Mouse (Mus musculus) lung, adult 2 months (tissue): Measurements from ENCODE around the gene Sytl4. TPM values are rescaled to one million over a fixed set of nuclear protein-coding genes. Genes with fewer than 3 reads are reported as not detected.

Source experiments
- DNase-seq: peaks from one replicate; pipeline ENCODE4 v3.0.0; 2022
- H3K4me1 ChIP-seq: fragments of 200-500 bp; 2 replicates; pipeline ENCODE4 v1.6.1; 2011; ENCODE audit warnings: low read length; ENCODE audit not compliant: control insufficient read depth, insufficient read depth
- H3K4me3 ChIP-seq: fragments of 200-500 bp; replicated peaks from 2 replicates; pipeline ENCODE3; 2011; ENCODE audit warnings: low read depth, mild to moderate bottlenecking, control low read depth, low read length; ENCODE audit errors: extremely low read depth
- CTCF ChIP-seq: fragments of 200-500 bp; IDR thresholded peaks from 2 replicates; pipeline ENCODE4 v1.5.1; 2011; ENCODE audit warnings: mild to moderate bottlenecking, low read length, control low read depth; ENCODE audit not compliant: insufficient read depth
- POLR2A ChIP-seq: fragments of 200-500 bp; IDR thresholded peaks from 2 replicates; pipeline ENCODE4 v1.6.1; 2011; ENCODE audit warnings: low read depth, mild to moderate bottlenecking, control low read depth, low read length, borderline replicate concordance; ENCODE audit errors: extremely low read depth
- WGBS: fragments of 180-500 bp; shearing (Covaris S2); methylation state at CpG from one replicate; pipeline ENCODE4 v1.1.7; 2018; 5-methylcytosine and 5-hydroxymethylcytosine counted together
- polyA plus RNA-seq: library from polyadenylated mRNA; depleted of rRNA; stranded (reverse); fragments of >200 nt; gene quantifications from 2 replicates; pipeline ENCODE4 v1.2.3, GENCODE M21; 2012; rRNA removed

Sytl4 gene
- polyA plus RNA-seq: 0.81 and 1.8 TPM in 2 replicates

- Histone ChIP-seq H3K4me3 (peak within 1 kb of the TSS; percentile 75), H3K4me1 (no peaks in the 10 kb centered on the region)
- peak; percentile 11 for DNase-seq
- TF ChIP-seq POLR2A (no peak), CTCF (no peak)
- 25% methylated on average over 29 of the region's 29 CpGs for WGBS
Measured at GRCm38 (mm10) chrX:133981231-133982002, at the start of gene Sytl4. TSS of gene Sytl4 (minus strand) at chrX:133981812.

DNA sequence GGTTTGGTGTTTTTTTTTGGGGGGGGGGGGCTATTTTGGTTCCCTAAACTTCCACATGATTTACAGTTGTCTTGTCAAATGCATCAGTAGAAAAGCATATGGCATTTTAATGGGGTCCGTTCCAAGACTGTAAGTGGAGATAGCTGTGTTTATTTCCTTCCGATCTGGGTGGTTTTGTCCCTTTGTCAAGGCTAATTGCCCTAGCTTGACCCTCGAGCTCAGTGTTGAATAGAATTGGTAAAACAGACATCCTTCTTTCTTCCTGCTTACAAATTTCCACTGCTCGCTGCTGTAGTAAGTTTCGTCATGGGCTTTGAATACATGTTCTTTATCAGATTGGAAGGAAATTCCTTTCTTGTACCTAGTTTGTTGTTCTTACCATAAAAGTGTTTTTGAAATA, 39.1 kb upstream of the Sytl4 start:
- no peak for TF ChIP-seq CTCF
- TF ChIP-seq POLR2A: no peak
- no peaks in the 10 kb centered on the region for H3K4me1 ChIP-seq
- no peak for DNase-seq
- no peak overlapping the region for H3K4me3 ChIP-seq
- WGBS: 42% methylated on average over 5 of the region's 5 CpGs

DNA sequence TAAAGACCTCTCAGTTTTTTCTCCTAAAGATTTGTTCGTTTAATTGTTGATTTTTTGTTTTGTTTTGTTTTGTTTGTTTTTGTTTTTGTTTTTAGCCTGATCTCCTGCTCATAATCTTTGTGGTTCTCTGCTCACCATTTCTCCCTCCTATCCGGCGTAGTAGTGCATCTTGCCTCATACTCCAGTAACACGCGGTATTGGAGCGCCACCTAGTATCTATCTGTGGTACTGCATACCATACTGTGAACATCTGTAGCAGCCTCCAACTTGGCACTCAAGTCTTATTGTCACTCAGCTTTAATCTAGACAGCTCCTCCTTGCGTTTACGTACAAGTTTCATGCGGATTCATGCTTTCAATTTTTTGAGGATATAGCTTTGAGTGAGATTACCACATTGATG, 37.4 kb upstream of the Sytl4 start:
- no peak overlapping the region for H3K4me3 ChIP-seq
- no peaks in the 10 kb centered on the region for H3K4me1 ChIP-seq
- 19% methylated on average over 9 of the region's 9 CpGs for WGBS
- DNase-seq: peak; percentile 35
- TF ChIP-seq CTCF (peak; percentile 48; the same call in 1 of the 2 replicates), POLR2A (no peak)

- WGBS: 71% methylated on average over 3 of the region's 3 CpGs
- no peak for DNase-seq
- TF ChIP-seq POLR2A (no peak), CTCF (no peak)
- H3K4me3 ChIP-seq: no peak overlapping the region
- no peaks in the 10 kb centered on the region for H3K4me1 ChIP-seq
Measured at GRCm38 (mm10) chrX:133995866-133996265, 14.3 kb upstream of the Sytl4 start.

GRCm38 (mm10) chrX:133964615-133965014, 17.0 kb downstream of the Sytl4 start:
- Histone ChIP-seq H3K4me1 (no peaks in the 10 kb centered on the region), H3K4me3 (no peak overlapping the region)
- 55% methylated on average over 2 of the region's 2 CpGs for whole genome bisulfite sequencing
- DNase-seq: no peak
- TF ChIP-seq POLR2A (no peak), CTCF (no peak)

DNA sequence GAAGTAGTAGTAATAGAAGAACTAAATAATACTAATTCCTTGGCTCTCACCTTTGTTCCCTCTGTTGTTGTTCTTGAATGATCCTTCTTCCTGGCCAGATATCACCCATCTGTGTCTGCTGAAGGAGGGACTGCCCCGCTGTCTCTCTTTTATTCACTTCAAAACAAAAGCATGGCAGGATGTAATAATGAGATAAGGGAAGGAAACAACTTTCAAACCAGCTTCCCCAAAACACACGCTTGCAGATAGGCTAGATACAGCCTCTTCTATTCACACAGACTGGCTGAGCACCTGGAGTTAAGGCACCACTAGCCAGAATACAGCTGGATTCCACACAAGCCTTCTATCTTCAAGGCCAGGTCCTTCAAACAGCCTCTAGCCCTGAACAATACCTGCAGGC, 21.0 kb downstream of the Sytl4 start:
- TF ChIP-seq POLR2A (no peak), CTCF (no peak)
- no peaks in the 10 kb centered on the region for H3K4me1 ChIP-seq
- WGBS: 42% methylated on average over 2 of the region's 2 CpGs
- H3K4me3 ChIP-seq: no peak overlapping the region
- no peak for DNase-seq

- DNase-seq: no peak
- no peaks in the 10 kb centered on the region for H3K4me1 ChIP-seq
- no peak overlapping the region for H3K4me3 ChIP-seq
- WGBS: 64% methylated on average over 7 of the region's 7 CpGs
- TF ChIP-seq POLR2A: no peak
- no peak for TF ChIP-seq CTCF
Measured at GRCm38 (mm10) chrX:133954661-133955060, 27.0 kb downstream of the Sytl4 start.

- TF ChIP-seq CTCF (peak; percentile 56), POLR2A (no peak)
- peak; percentile 17 for DNase-seq
- H3K4me3 ChIP-seq: no peak overlapping the region
- no peaks in the 10 kb centered on the region for H3K4me1 ChIP-seq
- WGBS: 38% methylated on average over 3 of the region's 3 CpGs
Measured at GRCm38 (mm10) chrX:133947427-133947826, 34.2 kb downstream of the Sytl4 start.

- Histone ChIP-seq H3K4me1 (no peaks in the 10 kb centered on the region), H3K4me3 (no peak overlapping the region)
- no peak for DNase-seq
- TF ChIP-seq POLR2A (no peak), CTCF (no peak)
- WGBS: 31% methylated on average over 1 of the region's 1 CpGs
Measured at GRCm38 (mm10) chrX:133939561-133939960, 42.1 kb downstream of the Sytl4 start.

- no peak for DNase-seq
- WGBS: 74% methylated on average over 4 of the region's 4 CpGs
- TF ChIP-seq CTCF: no peak
- no peak for TF ChIP-seq POLR2A
- H3K4me1 ChIP-seq: no peaks in the 10 kb centered on the region
- H3K4me3 ChIP-seq: no peak overlapping the region
Measured at GRCm38 (mm10) chrX:133936605-133937225, 44.9 kb downstream of the Sytl4 start.
